Mouse (Mus musculus) hindbrain, postnatal 0 days (tissue): ENCODE results near the gene Cd59a. TPM values are rescaled to one million over a fixed set of nuclear protein-coding genes. Genes with fewer than 3 reads are reported as not detected.

Experiments
- ATAC-seq: fragments of 200-750 bp; cut with Nextera tagmentation; 2 replicates; pipeline ENCODE4 v1.8.0; 2017; ENCODE audit warnings: mild to moderate bottlenecking, moderate TSS enrichment, moderate library complexity
- DNase-seq: peaks from one replicate; pipeline ENCODE4 v3.0.0-alpha.2; 2015; ENCODE audit warnings: low spot score
- H3K27ac ChIP-seq: fragments of 300-500 bp; sonication (generic); 2 replicates; pipeline ENCODE4 v1.5.1; 2014; ENCODE audit warnings: mild to moderate bottlenecking
- H3K27me3 ChIP-seq: fragments of 300-500 bp; sonication (generic); 2 replicates; pipeline ENCODE4 v1.6.1; 2014; ENCODE audit warnings: low read length, mixed read lengths; ENCODE audit not compliant: insufficient read depth
- H3K36me3 ChIP-seq: fragments of 300-500 bp; sonication (generic); 2 replicates; pipeline ENCODE4 v1.6.1; 2014; ENCODE audit warnings: low read length, mixed read lengths; ENCODE audit not compliant: insufficient read depth
- H3K4me1 ChIP-seq: fragments of 300-500 bp; sonication (generic); 2 replicates; pipeline ENCODE4 v1.6.1; 2014; ENCODE audit warnings: antibody characterized with exemption, low read length, mixed read lengths; ENCODE audit not compliant: insufficient read depth
- H3K4me2 ChIP-seq: fragments of 300-500 bp; sonication (generic); 2 replicates; pipeline ENCODE4 v1.6.1; 2014; ENCODE audit warnings: low read depth, mild to moderate bottlenecking, low read length, moderate library complexity, mixed read lengths
- H3K4me3 ChIP-seq: fragments of 300-500 bp; sonication (generic); 2 replicates; pipeline ENCODE4 v1.5.1; 2014; ENCODE audit warnings: low read length
- H3K9ac ChIP-seq: fragments of 300-500 bp; sonication (generic); replicated peaks from 2 replicates; pipeline ENCODE4 v1.6.1; 2014; ENCODE audit warnings: mild to moderate bottlenecking, low read length, moderate library complexity, mixed read lengths
- H3K9me3 ChIP-seq: fragments of 300-500 bp; sonication (generic); 2 replicates; pipeline ENCODE4 v1.6.1; 2016; ENCODE audit warnings: low read length, mixed read lengths
- CTCF ChIP-seq: IDR thresholded peaks from 2 replicates; pipeline ENCODE4 v1.5.1; 2016; ENCODE audit warnings: antibody characterized with exemption, control low read depth, low read depth
- WGBS: fragments of 180-500 bp; shearing (Covaris S2); extraction: QIAGEN DNeasy Blood & Tissue Kit; methylation state at CpG from one replicate; pipeline ENCODE4 v1.1.7; 2014; 5-methylcytosine and 5-hydroxymethylcytosine counted together
- polyA plus RNA-seq: library from polyadenylated mRNA; unstranded; fragments of >200 nt; fragmentation: Nextera tagmentation; extraction: Ambion mirVana; gene quantifications from 2 replicates; pipeline ENCODE4 v1.2.1, GENCODE M21; 2015
- total RNA-seq: library from RNA; depleted of rRNA; stranded (reverse); fragments of >200 nt; gene quantifications from 2 replicates; pipeline ENCODE4 v1.2.3, GENCODE M21; 2014; rRNA removed

Cd59a gene
- total and polyA plus RNA-seq, 2 experiments from 2014 or later, result 2.9 to 17.0 TPM

GRCm38 (mm10) chr2:104157831-104158230 lies 62.2 kb downstream of the Cd59a start:
- peaks cover under 1% of the 10 kb centered on the region; the same call in 1 of the 2 replicates for H3K36me3 ChIP-seq
- H3K9me3 ChIP-seq, result no peaks in the 10 kb centered on the region
- no peaks in the 10 kb centered on the region for H3K27me3 ChIP-seq
- TF ChIP-seq CTCF, result no peak
- H3K4me2 ChIP-seq, result no peak overlapping the region
- H3K4me3 ChIP-seq, result no peak overlapping the region
- no peaks in the 10 kb centered on the region for H3K4me1 ChIP-seq
- no peak overlapping the region for H3K9ac ChIP-seq
- ATAC-seq, result no peak
- WGBS, result 67% methylated on average over 4 of the region's 4 CpGs
- DNase-seq, result no peak
- no peak overlapping the region for H3K27ac ChIP-seq

- no peak overlapping the region for H3K4me2 ChIP-seq
- no peak for TF ChIP-seq CTCF
- H3K27me3 ChIP-seq, result no peaks in the 10 kb centered on the region
- no peak overlapping the region for H3K9ac ChIP-seq
- no peaks in the 10 kb centered on the region for H3K36me3 ChIP-seq
- ATAC-seq, result no peak
- 79% methylated on average over 7 of the region's 7 CpGs for WGBS
- no peaks in the 10 kb centered on the region; the same call in 1 of the 2 replicates for H3K4me1 ChIP-seq
- H3K27ac ChIP-seq, result no peak overlapping the region
- no peak overlapping the region for H3K4me3 ChIP-seq
- DNase-seq, result no peak
- no peaks in the 10 kb centered on the region for H3K9me3 ChIP-seq
These were observed 67.8 kb downstream of the Cd59a start for GRCm38 (mm10) chr2:104163418-104163817.

- Histone ChIP-seq H3K4me1 (no peaks in the 10 kb centered on the region; the same call in 1 of the 2 replicates), H3K4me2 (no peak overlapping the region), H3K9me3 (no peaks in the 10 kb centered on the region), H3K36me3 (no peaks in the 10 kb centered on the region), H3K9ac (no peak overlapping the region), H3K27ac (no peak overlapping the region), H3K4me3 (no peak overlapping the region), H3K27me3 (no peaks in the 10 kb centered on the region)
- ATAC-seq (no peak), DNase-seq (no peak)
- 88% methylated on average over 4 of the region's 4 CpGs for WGBS
- TF ChIP-seq CTCF, result no peak
These were observed 68.4 kb downstream of the Cd59a start for GRCm38 (mm10) chr2:104163978-104164487.

Other genes starting within 250 kb of the Cd59a start
- 25.7 and 28.0 TPM in 2 replicates for gene Lmo2, start 137.8 kb upstream of the Cd59a start, total RNA-seq
- gene Lmo2, start 137.8 kb upstream of the Cd59a start, polyA plus RNA-seq, result 31.2 TPM in 2 replicates
- 59.5 and 70.6 TPM in 2 replicates for gene Fbxo3, start 68.1 kb upstream of the Cd59a start, total RNA-seq
- gene Fbxo3, start 68.1 kb upstream of the Cd59a start, polyA plus RNA-seq, result 65.1 and 67.0 TPM in 2 replicates
- not detected in 2 replicates for gene 4931422A03Rik, start 67.4 kb upstream of the Cd59a start, total RNA-seq
- 1.9 and 2.5 TPM in 2 replicates for gene 4931422A03Rik, start 67.4 kb upstream of the Cd59a start, polyA plus RNA-seq
- not detected in 2 replicates for gene Gm10912, start 30.0 kb upstream of the Cd59a start, total RNA-seq
- not detected in 2 replicates for gene Gm10912, start 30.0 kb upstream of the Cd59a start, polyA plus RNA-seq
- not detected in 2 replicates for gene Gm10799, start 27.3 kb upstream of the Cd59a start, total RNA-seq
- gene Gm10799, start 27.3 kb upstream of the Cd59a start, polyA plus RNA-seq, result not detected in 2 replicates
- gene Cd59b, start 26.0 kb upstream of the Cd59a start, total RNA-seq, result not detected in 2 replicates
- 3.5 and 3.9 TPM in 2 replicates for gene Cd59b, start 26.0 kb upstream of the Cd59a start, polyA plus RNA-seq
- 0.31 and 2.2 TPM in 2 replicates for gene A930018P22Rik, start 27.0 kb downstream of the Cd59a start, total RNA-seq
- gene A930018P22Rik, start 27.0 kb downstream of the Cd59a start, polyA plus RNA-seq, result 0.23 TPM in 1 of 2 replicates, not detected in the other